In the genomic region with DNA sequence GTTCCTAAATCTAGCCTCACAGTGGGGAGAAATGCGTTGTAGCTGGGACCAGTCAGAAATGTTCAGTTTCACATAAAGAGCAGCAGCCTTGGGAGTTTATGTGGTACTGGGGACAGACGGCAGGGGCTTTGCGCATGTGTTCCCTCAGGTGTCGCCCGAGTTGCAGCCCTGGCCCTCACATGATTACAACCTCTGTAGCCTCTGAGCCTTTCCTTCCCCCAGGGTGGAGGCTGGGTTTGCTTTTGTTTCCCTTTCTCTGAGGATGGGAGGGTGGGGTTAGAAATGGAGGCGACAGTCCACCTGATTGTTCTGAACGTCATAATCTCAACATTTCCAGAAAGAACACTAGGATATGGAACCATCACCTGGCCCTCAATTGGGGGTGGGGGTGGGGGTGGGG, we compare ENCODE assay signal across 9 mouse cellular contexts.
"Had no signal": no experiment of that assay in that cellular context is flagged by ENCODE, and none has a peak within 500 bp of the region (broad histone marks: within the 10 kb centered on the region; RNA-seq: fewer than 3 reads in every experiment).

No protein-coding gene starts in this region.

- H3K9me3 ChIP-seq: limb, embryonic 13.5 days; midbrain, embryonic 12.5 days had no signal

- H3K27ac ChIP-seq: left cerebral cortex, adult 2 months; limb, embryonic 13.5 days; liver, embryonic 14.5 days; midbrain, embryonic 12.5 days had no signal

- H3K27me3 ChIP-seq: limb, embryonic 13.5 days; midbrain, embryonic 12.5 days had no signal

- H3K4me2 ChIP-seq: limb, embryonic 13.5 days; midbrain, embryonic 12.5 days had no signal

- H3K4me3 ChIP-seq: left cerebral cortex, adult 2 months; limb, embryonic 13.5 days; midbrain, embryonic 12.5 days had no signal

- H3K4me1 ChIP-seq: limb, embryonic 13.5 days; midbrain, embryonic 12.5 days had no signal

- DNase-seq: kidney, adult 18-20 months; kidney, postnatal 14 days; lung, adult 18-20 months; right cerebral cortex, postnatal 14 days; thymus, postnatal 36 days had no signal

- H3K9ac ChIP-seq: limb, embryonic 13.5 days; liver, embryonic 14.5 days; midbrain, embryonic 12.5 days had no signal
